Mouse (Mus musculus) intestine, embryonic 15.5 days (tissue): ENCODE measurements around the gene Rfx7. TPM values are rescaled to one million over a fixed set of nuclear protein-coding genes. Genes with fewer than 3 reads are reported as not detected.

Source experiments
- polyA plus RNA-seq: library from polyadenylated mRNA; unstranded; fragments of >200 nt; fragmentation: Nextera tagmentation; extraction: Ambion mirVana; gene quantifications from 2 replicates; pipeline ENCODE4 v1.2.1, GENCODE M21; 2015

The Rfx7 gene
- polyA plus RNA-seq, 1 experiment from 2014 or later: 10.9 TPM

Other genes starting within 250 kb of the Rfx7 start
- gene Mns1, start 94.2 kb upstream of the Rfx7 start, polyA plus RNA-seq: 16.9 and 17.4 TPM in 2 replicates
- gene Tex9, start 40.0 kb upstream of the Rfx7 start, polyA plus RNA-seq: 20.6 and 21.1 TPM in 2 replicates
- 462 and 512 TPM in 2 replicates for gene Nedd4, start 130.1 kb downstream of the Rfx7 start, polyA plus RNA-seq